Mouse (Mus musculus): ENCODE measurements at regions not wholly inside any gene's neighbourhood (a gene's known extent, or its start where the extent isn't known, plus 50 kb on each side); places are given as distances from the start of the nearest gene placed in this dataset.

- no peak for DNase-seq (ENCODE audit: extremely low read depth)
- Histone ChIP-seq H3K9me3 (replicated peaks; ENCODE audit: low read length) (peaks cover 55% of the 10 kb centered on the region), H3K79me2 (replicated peaks; ENCODE audit: control insufficient read depth, extremely low read depth, insufficient read depth, poor library complexity, severe bottlenecking) (no peaks in the 10 kb centered on the region), H3K27me3 (replicated peaks) (no peaks in the 10 kb centered on the region), H3K36me3 (replicated peaks in 1 of 2; ENCODE audit: control insufficient read depth in 1 of 2, insufficient read depth in 1 of 2, low read length in 1 of 2) (no peaks in the 10 kb centered on the region), H3K4me2 (ENCODE audit: insufficient read depth, low read depth, poor library complexity, severe bottlenecking) (no peak overlapping the region), H3K9ac (ENCODE audit: insufficient read depth, low read depth) (no peak overlapping the region), H3K27ac (ENCODE audit: insufficient read depth, low read depth) (no peak overlapping the region), H3K4me1 (ENCODE audit: control insufficient read depth in 1 of 2, insufficient read depth in 2 of 2) (no peaks in the 10 kb centered on the region), H3K4me3 (replicated peaks in 1 of 3; ENCODE audit: low read depth in 2 of 3, low read length in 2 of 3, poor library complexity in 1 of 3) (no peak overlapping the region)
- dilution Hi-C loops (cut with MboI; ENCODE audit: extremely low pct_ligation_motif_present, extremely low pct_unique_long_range_greater_than_20kb, low sequenced_read_pairs) (no loop called here), in situ Hi-C loops (cut with MboI; ENCODE audit: low pct_ligation_motif_present, low pct_unique_long_range_greater_than_20kb, low sequenced_read_pairs) (no loop called here)
- no peak for TF ChIP-seq ZNF384 (IDR thresholded peaks at IDR 0.05; ENCODE audit: low read depth, low read length)
- TF ChIP-seq IRF4 (IDR thresholded peaks at IDR 0.05; ENCODE audit: low read depth, low read length) = no peak
- TF ChIP-seq PAX5 (IDR thresholded peaks at IDR 0.05; ENCODE audit: low read length) = no peak
- TF ChIP-seq EP300 (IDR thresholded peaks at IDR 0.05; ENCODE audit: low read length) = no peak
- no peak for TF ChIP-seq CHD2 (IDR thresholded peaks at IDR 0.05; ENCODE audit: low read length)
- no peak for TF ChIP-seq SIN3A (IDR thresholded peaks at IDR 0.05; ENCODE audit: low read length)
- TF ChIP-seq NELFE (IDR thresholded peaks at IDR 0.05; ENCODE audit: low read depth, low read length) = no peak
- no peak for TF ChIP-seq ETS1 (conservative IDR thresholded peaks at IDR 0.05; ENCODE audit: low read depth, low read length)
- no peak for TF ChIP-seq NRF1 (IDR thresholded peaks at IDR 0.05; ENCODE audit: low read depth, low read length)
- TF ChIP-seq MAZ (IDR thresholded peaks at IDR 0.05; ENCODE audit: low read depth, low read length) = no peak
- no peak for TF ChIP-seq GABPA (IDR thresholded peaks at IDR 0.05; ENCODE audit: insufficient replicate concordance, low read depth, low read length)
- no peak for TF ChIP-seq UBTF (IDR thresholded peaks at IDR 0.05; ENCODE audit: low read depth, low read length)
- TF ChIP-seq MEF2A (IDR thresholded peaks at IDR 0.05; ENCODE audit: borderline replicate concordance, low read depth, low read length) = no peak
- no peak for TF ChIP-seq SMC3 (IDR thresholded peaks at IDR 0.05; ENCODE audit: low read depth, low read length)
- no peak for TF ChIP-seq MXI1 (IDR thresholded peaks at IDR 0.05; ENCODE audit: low read depth, low read length)
Measured at GRCm38 (mm10) chr2:171253194-171253593, 521.6 kb downstream of the Dok5 start.

- no peaks in the 10 kb centered on the region for H3K36me3 ChIP-seq (replicated peaks in 1 of 2; ENCODE audit: control insufficient read depth in 1 of 2, insufficient read depth in 1 of 2, low read length in 1 of 2)
- no peaks in the 10 kb centered on the region for H3K27me3 ChIP-seq (replicated peaks)
- H3K9me3 ChIP-seq (replicated peaks; ENCODE audit: low read length) = peaks cover 49% of the 10 kb centered on the region
- H3K4me2 ChIP-seq (ENCODE audit: insufficient read depth, low read depth, poor library complexity, severe bottlenecking) = no peak overlapping the region
- H3K79me2 ChIP-seq (replicated peaks; ENCODE audit: control insufficient read depth, extremely low read depth, insufficient read depth, poor library complexity, severe bottlenecking) = no peaks in the 10 kb centered on the region
- no peak overlapping the region for H3K27ac ChIP-seq (ENCODE audit: insufficient read depth, low read depth)
- in situ Hi-C loops (cut with MboI; ENCODE audit: low pct_ligation_motif_present, low pct_unique_long_range_greater_than_20kb, low sequenced_read_pairs) = no loop called here
- DNase-seq (ENCODE audit: extremely low read depth) = no peak
- no peak overlapping the region for H3K4me3 ChIP-seq (replicated peaks in 1 of 3; ENCODE audit: low read depth in 2 of 3, low read length in 2 of 3, poor library complexity in 1 of 3)
- H3K9ac ChIP-seq (ENCODE audit: insufficient read depth, low read depth) = no peak overlapping the region
- TF ChIP-seq SMC3 (IDR thresholded peaks at IDR 0.05; ENCODE audit: low read depth, low read length) (no peak), MAZ (IDR thresholded peaks at IDR 0.05; ENCODE audit: low read depth, low read length) (no peak), MEF2A (IDR thresholded peaks at IDR 0.05; ENCODE audit: borderline replicate concordance, low read depth, low read length) (no peak), MAX (IDR thresholded peaks at IDR 0.05; ENCODE audit: low read length) (no peak), BHLHE40 (IDR thresholded peaks at IDR 0.05; ENCODE audit: low read depth, low read length) (no peak), JUND (conservative IDR thresholded peaks at IDR 0.05; ENCODE audit: low read depth, low read length) (no peak), NRF1 (IDR thresholded peaks at IDR 0.05; ENCODE audit: low read depth, low read length) (no peak), CHD1 (IDR thresholded peaks at IDR 0.05; ENCODE audit: low read depth, low read length) (no peak), PAX5 (IDR thresholded peaks at IDR 0.05; ENCODE audit: low read length) (no peak)
- dilution Hi-C loops (cut with MboI; ENCODE audit: extremely low pct_ligation_motif_present, extremely low pct_unique_long_range_greater_than_20kb, low sequenced_read_pairs) = no loop called here
- H3K4me1 ChIP-seq (ENCODE audit: control insufficient read depth in 1 of 2, insufficient read depth in 2 of 2) = no peaks in the 10 kb centered on the region
Measured at GRCm38 (mm10) chr2:171245391-171245790, 513.8 kb downstream of the Dok5 start.

Measured in CH12.LX (cell line).